Comparison of ENCODE assay signal across 8 mouse cellular contexts in the genomic region with DNA sequence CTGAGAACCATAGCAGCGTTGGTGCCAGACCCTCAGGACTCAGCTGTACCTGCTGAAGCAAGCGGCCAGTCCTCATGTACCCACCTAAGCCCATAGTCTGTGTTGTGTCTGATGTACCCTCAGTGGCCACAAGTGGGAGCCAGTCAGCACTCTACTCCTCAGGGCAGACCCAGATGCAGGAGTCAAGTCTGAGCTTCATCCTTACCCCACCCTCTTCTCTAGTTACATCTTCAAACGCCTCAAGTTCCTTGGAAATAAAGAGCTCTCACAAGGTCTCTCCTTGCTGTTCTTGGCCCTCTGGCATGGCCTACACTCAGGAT. TPM values are rescaled to one million over a fixed set of nuclear protein-coding genes. Genes with fewer than 3 reads are reported as not detected.
DNase-seq lines count a peak whose midpoint lies in the region; ATAC-seq and TF ChIP-seq lines count a peak whose summit lies in the region.
"Had no signal": no experiment of that assay in that cellular context is flagged by ENCODE, and none has a peak within 500 bp of the region (broad histone marks: within the 10 kb centered on the region; RNA-seq: fewer than 3 reads in every experiment).

No protein-coding gene starts in this region.

- no peak for DNase-seq in G1E (ENCODE audit: low spot score)
- peak; percentile 63 for DNase-seq in c-Kit-positive CD71-negative TER-119-negative erythroid progenitor cells, embryonic 14.5 days (ENCODE audit: low read depth)
- peak; percentile 76 for DNase-seq in hindbrain, embryonic 11.5 days (ENCODE audit: low spot score)
- peak; percentile 60 to 73 for DNase-seq in layer of hippocampus, postnatal 14 days (ENCODE audit: low spot score in 2 of 2)
- DNase-seq in lung, postnatal 14 days, result peak; percentile 77
- peak; percentile 77 to 82 for DNase-seq in right cerebral cortex, postnatal 10 days (ENCODE audit: low spot score in 2 of 2)

- no peak overlapping the region for H3K9ac ChIP-seq in forebrain, embryonic 12.5 days
- no peak overlapping the region for H3K9ac ChIP-seq in hindbrain, embryonic 11.5 days (ENCODE audit: low read depth, low read length)

- 54% methylated on average over 3 of the region's 3 CpGs for WGBS in forebrain, embryonic 12.5 days
- WGBS in hindbrain, embryonic 11.5 days, result 55% methylated on average over 3 of the region's 3 CpGs

- peak; percentile 58 for ATAC-seq in G1E (ENCODE audit: extremely low read depth, insufficient number of reproducible peaks, low FRiP score, poor library complexity, severe bottlenecking)
- peak; percentile 70 for ATAC-seq in forebrain, embryonic 12.5 days (ENCODE audit: low FRiP score)
- ATAC-seq in hindbrain, embryonic 11.5 days (ENCODE audit: low FRiP score), result peak; percentile 73; the same call in 1 of the 2 replicates

- H3K4me1 ChIP-seq in G1E (ENCODE audit: insufficient read depth, low read depth, low read length), result peaks cover 76% of the 10 kb centered on the region
- H3K4me1 ChIP-seq in forebrain, embryonic 12.5 days, result 0 out of 2 replicates have a peak, but pooled peaks cover 4% of the 10 kb centered on the region
- no peaks in the 10 kb centered on the region for H3K4me1 ChIP-seq in hindbrain, embryonic 11.5 days (replicated peaks; ENCODE audit: control insufficient read depth, insufficient read depth, low read length)

- no peak overlapping the region for H3K4me3 ChIP-seq in G1E (ENCODE audit: low read depth, low read length)
- H3K4me3 ChIP-seq in forebrain, embryonic 12.5 days (replicated peaks), result no peak overlapping the region
- no peak overlapping the region for H3K4me3 ChIP-seq in hindbrain, embryonic 11.5 days (ENCODE audit: low read depth, low read length)
- H3K4me3 ChIP-seq: megakaryocyte, embryonic 14.5 days had no signal

- H3K4me2 ChIP-seq in forebrain, embryonic 12.5 days, result no peak overlapping the region
- no peak overlapping the region for H3K4me2 ChIP-seq in hindbrain, embryonic 11.5 days (replicated peaks; ENCODE audit: low read depth, low read length)

- no peaks in the 10 kb centered on the region for H3K9me3 ChIP-seq in G1E (replicated peaks)
- no peaks in the 10 kb centered on the region for H3K9me3 ChIP-seq in forebrain, embryonic 12.5 days
- H3K9me3 ChIP-seq in hindbrain, embryonic 11.5 days (ENCODE audit: control insufficient read depth, low read length), result no peaks in the 10 kb centered on the region
- H3K9me3 ChIP-seq: megakaryocyte, embryonic 14.5 days had no signal

- H3K27ac ChIP-seq in forebrain, embryonic 12.5 days, result no peak overlapping the region
- H3K27ac ChIP-seq in hindbrain, embryonic 11.5 days (ENCODE audit: low read depth, low read length), result no peak overlapping the region

- no peaks in the 10 kb centered on the region for H3K27me3 ChIP-seq in G1E (ENCODE audit: insufficient read depth, low read length)
- no peaks in the 10 kb centered on the region for H3K27me3 ChIP-seq in forebrain, embryonic 12.5 days
- no peaks in the 10 kb centered on the region for H3K27me3 ChIP-seq in hindbrain, embryonic 11.5 days (ENCODE audit: control insufficient read depth, insufficient read depth, low read length)
- H3K27me3 ChIP-seq: megakaryocyte, embryonic 14.5 days had no signal

- peak; percentile 92 for TF ChIP-seq CTCF in G1E (IDR thresholded peaks at IDR 0.05; ENCODE audit: low read depth, low read length)

- H3K36me3 ChIP-seq in G1E (replicated peaks), result peaks cover 100% of the 10 kb centered on the region
- H3K36me3 ChIP-seq in forebrain, embryonic 12.5 days (replicated peaks), result peaks cover 81% of the 10 kb centered on the region
- peaks cover 18% of the 10 kb centered on the region for H3K36me3 ChIP-seq in hindbrain, embryonic 11.5 days (ENCODE audit: control insufficient read depth, insufficient read depth, low read length)

RNA-seq across cellular contexts. Expression of a gene that starts 9.2 kb away (rescaled TPM):
- total RNA-seq in G1E (2014; fragmentation: Nextera tagmentation) (117 and 120 TPM in 2 replicates), G1E (2017) (228 and 262 TPM in 2 replicates)
- 254 and 287 TPM in 2 replicates for polyA plus RNA-seq in G1E (2012)
- polyA plus RNA-seq in forebrain, embryonic 12.5 days (2016; fragmentation: Nextera tagmentation; extraction: Ambion mirVana), result 194 and 199 TPM in 2 replicates
- 196 and 203 TPM in 2 replicates for polyA plus RNA-seq in hindbrain, embryonic 11.5 days (2014; fragmentation: Nextera tagmentation; extraction: Ambion mirVana)
- total RNA-seq in layer of hippocampus, postnatal 14 days (2021), result 10 to 100 TPM; 50.7 to 51.1 TPM

RNA-seq across cellular contexts. Expression of a gene that starts 9.4 kb away (rescaled TPM):
- total RNA-seq in G1E (2014; fragmentation: Nextera tagmentation), result 325 and 378 TPM in 2 replicates
- 432 and 434 TPM in 2 replicates for total RNA-seq in G1E (2017)
- polyA plus RNA-seq in G1E (2012), result 465 and 565 TPM in 2 replicates
- 330 and 338 TPM in 2 replicates for polyA plus RNA-seq in forebrain, embryonic 12.5 days (2016; fragmentation: Nextera tagmentation; extraction: Ambion mirVana)
- polyA plus RNA-seq in hindbrain, embryonic 11.5 days (2014; fragmentation: Nextera tagmentation; extraction: Ambion mirVana), result 318 and 336 TPM in 2 replicates
- 100 to 1,000 TPM; 138 to 141 TPM for total RNA-seq in layer of hippocampus, postnatal 14 days (2021)

RNA-seq across cellular contexts. Expression of a gene that starts 35.8 kb away (rescaled TPM):
- total RNA-seq in G1E (2014; fragmentation: Nextera tagmentation) (66.2 and 72.6 TPM in 2 replicates), G1E (2017) (309 and 356 TPM in 2 replicates)
- polyA plus RNA-seq in G1E (2012), result 54.9 and 129 TPM in 2 replicates
- 5.4 and 6.1 TPM in 2 replicates for polyA plus RNA-seq in forebrain, embryonic 12.5 days (2016; fragmentation: Nextera tagmentation; extraction: Ambion mirVana)
- polyA plus RNA-seq in hindbrain, embryonic 11.5 days (2014; fragmentation: Nextera tagmentation; extraction: Ambion mirVana), result 7.1 and 7.9 TPM in 2 replicates
- 1 to 10 TPM; 3.8 to 5.7 TPM for total RNA-seq in layer of hippocampus, postnatal 14 days (2021)

RNA-seq across cellular contexts. Expression of a gene that starts 38.4 kb away (rescaled TPM):
- total RNA-seq in G1E (2014; fragmentation: Nextera tagmentation) (61.7 and 62.9 TPM in 2 replicates), G1E (2017) (130 and 176 TPM in 2 replicates)
- polyA plus RNA-seq in G1E (2012), result 26.1 and 38.8 TPM in 2 replicates
- 550 and 568 TPM in 2 replicates for polyA plus RNA-seq in forebrain, embryonic 12.5 days (2016; fragmentation: Nextera tagmentation; extraction: Ambion mirVana)
- 553 and 590 TPM in 2 replicates for polyA plus RNA-seq in hindbrain, embryonic 11.5 days (2014; fragmentation: Nextera tagmentation; extraction: Ambion mirVana)
- 100 to 1,000 TPM; 297 to 325 TPM for total RNA-seq in layer of hippocampus, postnatal 14 days (2021)

RNA-seq across cellular contexts. Expression of a gene that starts 39.9 kb away (rescaled TPM):
- total RNA-seq in G1E (2014; fragmentation: Nextera tagmentation) (108 and 198 TPM in 2 replicates), G1E (2017) (95.7 and 101 TPM in 2 replicates)
- polyA plus RNA-seq in G1E (2012), result 123 and 147 TPM in 2 replicates
- 28.1 and 35.0 TPM in 2 replicates for polyA plus RNA-seq in forebrain, embryonic 12.5 days (2016; fragmentation: Nextera tagmentation; extraction: Ambion mirVana)
- 37.5 and 43.2 TPM in 2 replicates for polyA plus RNA-seq in hindbrain, embryonic 11.5 days (2014; fragmentation: Nextera tagmentation; extraction: Ambion mirVana)
- total RNA-seq in layer of hippocampus, postnatal 14 days (2021), result 10 to 100 TPM; 42.3 to 45.3 TPM
